Mouse (Mus musculus): ENCODE results near the gene Supt5. TPM values are rescaled to one million over a fixed set of nuclear protein-coding genes. Genes with fewer than 3 reads are reported as not detected.

Supt5 gene
- polyA plus RNA-seq, 1 experiment from 2014 or later: 77.1 TPM

DNA sequence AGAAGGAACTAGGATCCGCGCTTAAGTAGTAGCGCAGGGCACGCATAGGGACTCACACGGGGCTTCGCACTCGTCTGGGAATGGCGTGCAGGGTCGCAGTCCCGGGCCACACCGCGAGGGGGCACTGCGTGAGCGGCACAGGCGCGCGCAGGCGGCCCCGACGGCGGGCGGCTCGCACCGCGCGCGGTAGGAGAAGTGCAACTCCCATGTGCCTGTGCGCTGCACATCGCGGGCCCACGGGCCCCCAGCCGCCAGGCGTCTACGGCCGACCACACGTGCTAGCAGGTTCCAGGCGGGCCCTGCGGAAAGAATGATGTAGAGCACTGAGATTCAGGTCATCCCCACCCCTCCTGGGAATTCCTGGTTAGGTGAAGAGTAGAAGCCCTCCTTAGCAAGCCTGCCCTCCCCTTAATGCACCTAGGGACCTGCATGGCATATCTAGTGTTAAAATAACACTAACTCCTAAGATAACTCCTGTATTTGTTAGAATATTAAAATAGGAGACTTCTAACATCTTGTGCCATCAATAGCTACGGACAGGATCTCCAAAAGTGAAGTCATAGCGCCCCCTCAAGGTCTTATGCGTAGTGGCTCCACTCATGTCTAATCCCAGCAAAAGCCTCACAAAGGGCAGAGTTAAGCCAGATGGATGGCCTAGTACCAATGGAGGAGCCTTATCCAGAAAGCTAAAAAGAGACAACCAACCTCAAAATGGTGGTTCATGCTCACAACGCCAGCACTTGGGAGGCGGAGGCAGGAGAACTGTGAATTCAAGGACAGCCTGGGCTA is 39.5 kb downstream of the Supt5 start:
- no peaks in the 10 kb centered on the region for H3K9me3 ChIP-seq (ENCODE audit: control insufficient read depth, low read length)
- WGBS: 20% methylated on average over 43 of the region's 43 CpGs
- H3K9ac ChIP-seq (ENCODE audit: low read depth, low read length): peak overlapping the region; percentile 30; the same call in 1 of the 2 replicates
- peaks cover 17% of the 10 kb centered on the region for H3K4me1 ChIP-seq (ENCODE audit: control insufficient read depth, insufficient read depth, low read length)
- peak overlapping the region; percentile 37 for H3K4me2 ChIP-seq (ENCODE audit: low read depth, low read length)
- H3K27ac ChIP-seq (ENCODE audit: low read length): no peak overlapping the region
- peaks cover 50% of the 10 kb centered on the region for H3K27me3 ChIP-seq (replicated peaks; ENCODE audit: control insufficient read depth, insufficient read depth, low read length)
- no peaks in the 10 kb centered on the region for H3K36me3 ChIP-seq (ENCODE audit: control insufficient read depth, insufficient read depth, low read length)
- ATAC-seq: no peak; the same call in 1 of the 2 replicates
- peak overlapping the region; percentile 21 for H3K4me3 ChIP-seq (ENCODE audit: low read length)

DNA sequence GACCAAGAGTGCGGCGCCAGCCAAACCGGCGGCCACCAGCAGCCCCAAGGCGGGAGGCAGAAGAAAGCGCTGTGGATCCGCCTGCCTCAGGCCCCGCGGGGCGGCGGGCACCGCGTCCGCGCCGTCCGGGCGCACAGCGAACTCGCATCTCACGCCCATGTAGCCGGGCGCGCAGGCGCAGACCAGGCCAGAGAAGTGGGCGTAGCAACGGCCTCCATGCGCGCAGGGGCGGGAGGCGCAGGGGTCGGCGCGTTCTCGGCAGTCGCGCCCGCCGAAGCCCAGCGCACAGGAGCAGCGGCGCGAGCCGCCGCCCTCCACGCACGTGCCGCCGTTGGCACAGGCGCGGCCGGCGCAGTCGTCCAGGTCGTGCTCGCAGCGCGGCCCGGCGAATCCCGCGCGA is 44.1 kb downstream of the Supt5 start:
- Histone ChIP-seq H3K9ac (ENCODE audit: low read depth, low read length) (peak overlapping the region; percentile 58), H3K27me3 (replicated peaks; ENCODE audit: control insufficient read depth, insufficient read depth, low read length) (peaks cover 53% of the 10 kb centered on the region)

DNA sequence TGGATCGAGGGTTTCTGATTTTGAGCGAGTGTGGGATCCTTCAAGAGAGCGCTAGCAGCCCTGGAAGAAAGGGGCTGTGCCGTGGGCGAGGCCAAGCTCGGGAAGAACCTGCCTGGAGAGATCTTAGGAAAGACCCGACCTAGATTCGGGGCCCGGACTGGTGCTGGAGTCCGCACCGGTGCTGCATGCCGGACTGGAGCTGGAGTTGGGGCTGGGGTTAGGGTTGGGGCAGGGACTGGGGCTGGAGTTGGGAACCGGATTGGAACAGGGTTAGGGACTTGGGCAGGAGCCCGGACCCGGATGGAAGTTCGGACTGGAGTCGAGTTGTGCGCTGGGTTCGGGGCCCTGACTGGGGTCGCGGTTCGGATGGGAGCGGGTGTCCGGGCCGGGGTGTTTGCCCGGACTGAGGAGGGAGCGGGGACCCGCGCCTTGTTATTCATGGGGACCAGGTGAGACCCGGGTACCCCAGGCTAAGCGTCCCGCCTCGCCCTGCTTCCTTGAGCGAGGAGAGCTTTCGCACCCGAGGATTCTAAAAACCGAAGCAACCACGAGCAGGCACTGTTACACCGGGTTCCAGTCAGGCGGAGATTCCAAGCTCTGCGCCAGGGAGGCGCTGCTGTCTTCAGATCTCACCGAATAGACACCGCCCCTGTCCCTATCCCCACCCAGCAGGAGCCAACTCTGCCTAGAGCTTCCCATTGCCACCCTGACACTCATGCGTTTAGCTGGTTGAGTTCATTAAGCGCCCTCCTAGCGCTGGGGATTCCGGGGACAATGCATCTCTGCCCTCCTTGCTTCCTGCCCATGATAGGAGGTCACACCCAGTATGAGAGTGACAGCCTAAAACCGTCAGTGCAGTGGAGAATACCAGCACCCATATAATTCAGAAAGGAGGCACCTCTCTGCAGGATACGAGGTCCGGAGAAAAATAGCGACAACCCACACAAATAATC is 47.6 kb downstream of the Supt5 start, which contains the start of gene Selenov:
TSS of gene Selenov (minus strand) at position 549 of the 953 bp plus-strand sequence.
- peak within 1 kb of the TSS; percentile 59 for H3K4me2 ChIP-seq (ENCODE audit: low read depth, low read length)
- H3K9ac ChIP-seq (ENCODE audit: low read depth, low read length): peak within 1 kb of the TSS; percentile 48
- H3K27ac ChIP-seq (ENCODE audit: low read length): no peak within 1 kb of the TSS
- peak; percentile 31; the same call in 1 of the 2 replicates for ATAC-seq
- H3K9me3 ChIP-seq (ENCODE audit: control insufficient read depth, low read length): no peaks in the 10 kb centered on the region
- peaks cover 13% of the 10 kb centered on the region for H3K4me1 ChIP-seq (ENCODE audit: control insufficient read depth, insufficient read depth, low read length)
- H3K36me3 ChIP-seq (ENCODE audit: control insufficient read depth, insufficient read depth, low read length): no peaks in the 10 kb centered on the region
- H3K27me3 ChIP-seq (replicated peaks; ENCODE audit: control insufficient read depth, insufficient read depth, low read length): peaks cover 54% of the 10 kb centered on the region
- H3K4me3 ChIP-seq (ENCODE audit: low read length): peak within 1 kb of the TSS; percentile 37
- 2% methylated on average over 52 of the region's 52 CpGs for WGBS

More for the DNA sequence above, 44.1 kb downstream of the Supt5 start:
- H3K27ac ChIP-seq (ENCODE audit: low read length): no peak overlapping the region
- H3K36me3 ChIP-seq (ENCODE audit: control insufficient read depth, insufficient read depth, low read length): no peaks in the 10 kb centered on the region
- H3K4me2 ChIP-seq (ENCODE audit: low read depth, low read length): peak overlapping the region; percentile 91
- ATAC-seq: peak; percentile 59
- H3K4me1 ChIP-seq (ENCODE audit: control insufficient read depth, insufficient read depth, low read length): peaks cover 18% of the 10 kb centered on the region
- H3K9me3 ChIP-seq (ENCODE audit: control insufficient read depth, low read length): no peaks in the 10 kb centered on the region
- WGBS: 3% methylated on average over 61 of the region's 63 CpGs
- peak overlapping the region; percentile 58 for H3K4me3 ChIP-seq (ENCODE audit: low read length)

DNA sequence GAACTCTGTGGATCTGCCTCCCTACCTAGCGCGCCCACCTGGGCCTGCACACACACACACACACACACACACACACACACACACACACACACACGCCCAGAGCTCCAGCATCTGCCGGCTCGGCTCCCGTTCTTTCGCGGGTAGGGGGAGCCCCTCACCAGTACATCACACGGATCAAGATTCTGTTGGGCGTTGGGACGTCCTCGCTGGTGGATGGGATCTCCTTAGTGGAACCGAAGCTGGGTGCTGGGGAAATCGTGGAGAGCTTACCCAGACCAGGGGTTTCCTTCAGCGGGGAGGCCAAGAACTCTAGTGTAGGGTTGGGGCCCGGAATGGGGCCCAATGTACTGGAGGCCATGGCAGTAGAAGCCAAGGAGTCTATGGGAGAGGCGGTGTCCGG is 48.4 kb downstream of the Supt5 start:
- Histone ChIP-seq H3K4me2 (ENCODE audit: low read depth, low read length) (peak overlapping the region; percentile 59), H3K27ac (ENCODE audit: low read length) (no peak overlapping the region), H3K4me1 (ENCODE audit: control insufficient read depth, insufficient read depth, low read length) (peaks cover 13% of the 10 kb centered on the region), H3K9ac (ENCODE audit: low read depth, low read length) (peak overlapping the region; percentile 48; the same call in 1 of the 2 replicates), H3K36me3 (ENCODE audit: control insufficient read depth, insufficient read depth, low read length) (no peaks in the 10 kb centered on the region), H3K9me3 (ENCODE audit: control insufficient read depth, low read length) (no peaks in the 10 kb centered on the region), H3K4me3 (ENCODE audit: low read length) (peak overlapping the region; percentile 37), H3K27me3 (replicated peaks; ENCODE audit: control insufficient read depth, insufficient read depth, low read length) (peaks cover 54% of the 10 kb centered on the region)
- ATAC-seq: 0 out of 2 replicates have a peak, but pooled peaks have one; percentile 13
- WGBS: 1% methylated on average over 18 of the region's 18 CpGs

DNA sequence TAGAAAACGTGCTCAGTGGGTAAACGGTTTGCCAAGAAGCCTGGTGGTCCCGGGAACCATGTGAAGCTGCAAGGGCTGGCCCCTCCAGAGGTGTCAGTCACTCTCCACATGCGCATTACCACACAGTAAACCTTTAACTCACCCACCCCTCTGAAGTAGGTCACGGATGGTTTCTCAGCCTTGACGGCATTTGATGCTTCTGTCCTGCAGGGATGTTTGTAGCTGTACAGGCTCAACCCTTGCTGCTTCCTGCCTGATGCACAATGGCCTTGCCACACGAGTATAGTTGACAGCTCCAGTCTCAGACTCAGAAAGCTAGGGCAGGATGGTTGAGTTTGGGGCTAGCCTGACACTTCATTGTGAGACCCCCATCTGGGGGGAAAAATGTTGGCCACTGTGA is 57.9 kb downstream of the Supt5 start:
- H3K4me2 ChIP-seq (ENCODE audit: low read depth, low read length): no peak overlapping the region
- WGBS: 70% methylated on average over 7 of the region's 7 CpGs
- no peak overlapping the region for H3K4me3 ChIP-seq (ENCODE audit: low read length)
- no peak overlapping the region for H3K9ac ChIP-seq (ENCODE audit: low read depth, low read length)
- peaks cover 4% of the 10 kb centered on the region; the same call in 1 of the 2 replicates for H3K4me1 ChIP-seq (ENCODE audit: control insufficient read depth, insufficient read depth, low read length)
- H3K9me3 ChIP-seq (ENCODE audit: control insufficient read depth, low read length): no peaks in the 10 kb centered on the region
- no peaks in the 10 kb centered on the region for H3K27me3 ChIP-seq (replicated peaks; ENCODE audit: control insufficient read depth, insufficient read depth, low read length)
- no peak for ATAC-seq
- H3K36me3 ChIP-seq (ENCODE audit: control insufficient read depth, insufficient read depth, low read length): no peaks in the 10 kb centered on the region
- H3K27ac ChIP-seq (ENCODE audit: low read length): no peak overlapping the region

DNA sequence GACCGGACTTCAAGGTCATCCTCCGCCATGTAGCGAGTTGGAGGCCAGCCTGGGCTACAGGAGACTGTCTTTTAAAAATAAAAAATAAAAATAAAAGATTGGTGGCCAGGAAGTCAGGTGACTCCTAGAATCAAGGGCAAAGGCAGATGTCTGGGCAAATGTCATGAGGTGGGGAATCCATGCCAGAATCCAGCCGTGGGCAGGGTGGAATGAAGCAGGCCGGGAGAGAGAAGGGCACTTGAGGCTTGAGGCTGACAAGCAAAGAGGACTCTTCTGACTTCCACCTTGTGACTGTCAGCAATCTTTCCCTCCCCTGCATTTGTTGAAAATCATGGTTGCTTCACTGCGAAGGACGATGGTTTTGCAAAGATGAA is 60.3 kb downstream of the Supt5 start:
- Histone ChIP-seq H3K4me3 (ENCODE audit: low read length) (peak overlapping the region; percentile 79), H3K9ac (ENCODE audit: low read depth, low read length) (peak overlapping the region; percentile 93), H3K4me1 (ENCODE audit: control insufficient read depth, insufficient read depth, low read length) (peaks cover 4% of the 10 kb centered on the region; the same call in 1 of the 2 replicates), H3K4me2 (ENCODE audit: low read depth, low read length) (peak overlapping the region; percentile 79), H3K27ac (ENCODE audit: low read length) (no peak overlapping the region), H3K36me3 (ENCODE audit: control insufficient read depth, insufficient read depth, low read length) (no peaks in the 10 kb centered on the region), H3K9me3 (ENCODE audit: control insufficient read depth, low read length) (no peaks in the 10 kb centered on the region), H3K27me3 (replicated peaks; ENCODE audit: control insufficient read depth, insufficient read depth, low read length) (no peaks in the 10 kb centered on the region)
- 82% methylated on average over 7 of the region's 7 CpGs for WGBS
- no peak for ATAC-seq

DNA sequence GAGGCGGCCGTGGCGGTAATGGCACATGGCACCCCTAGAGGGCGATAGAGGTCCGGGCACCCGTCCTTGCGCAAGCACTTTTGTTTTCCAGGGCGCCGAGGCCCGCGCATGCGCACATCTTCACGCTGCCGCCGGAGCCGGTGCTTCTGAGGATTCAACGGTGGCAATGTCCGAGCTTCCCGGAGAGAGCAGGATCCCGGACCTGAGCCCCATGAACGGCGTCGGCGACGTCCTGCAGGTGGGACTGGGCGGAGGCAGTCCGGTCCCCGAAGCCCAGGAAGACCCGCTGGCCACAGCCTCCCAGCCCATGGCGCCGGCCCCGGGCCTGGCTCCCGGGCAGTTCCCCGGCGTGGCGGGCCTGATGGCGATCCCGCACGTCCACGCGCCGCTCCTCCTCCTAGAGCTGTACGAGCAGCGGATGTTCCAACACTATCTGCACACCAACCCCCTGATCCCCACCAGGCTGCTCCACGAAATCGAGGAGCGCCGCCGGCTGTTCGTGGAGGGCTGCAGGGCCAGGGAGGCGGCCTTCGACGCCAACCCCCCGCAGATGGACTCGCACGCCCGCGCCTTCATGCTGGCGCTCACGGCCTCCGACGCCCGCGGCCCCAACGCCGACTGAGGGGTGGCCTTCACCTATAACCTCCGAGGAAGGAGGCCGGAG is 60.8 kb downstream of the Supt5 start, which contains the start of gene Eid2b:
TSS of gene Eid2b (plus strand) at position 125 of the 664 bp plus-strand sequence.
- H3K4me1 ChIP-seq (ENCODE audit: control insufficient read depth, insufficient read depth, low read length): peaks cover 4% of the 10 kb centered on the region; the same call in 1 of the 2 replicates
- H3K9me3 ChIP-seq (ENCODE audit: control insufficient read depth, low read length): no peaks in the 10 kb centered on the region
- H3K36me3 ChIP-seq (ENCODE audit: control insufficient read depth, insufficient read depth, low read length): no peaks in the 10 kb centered on the region
- no peaks in the 10 kb centered on the region for H3K27me3 ChIP-seq (replicated peaks; ENCODE audit: control insufficient read depth, insufficient read depth, low read length)
- peak within 1 kb of the TSS; percentile 70 for H3K27ac ChIP-seq (ENCODE audit: low read length)
- ATAC-seq: peak; percentile 87
- peak within 1 kb of the TSS; percentile 93 for H3K9ac ChIP-seq (ENCODE audit: low read depth, low read length)
- H3K4me2 ChIP-seq (ENCODE audit: low read depth, low read length): peak within 1 kb of the TSS; percentile 79
- WGBS: 3% methylated on average over 68 of the region's 68 CpGs
- H3K4me3 ChIP-seq (ENCODE audit: low read length): peak within 1 kb of the TSS; percentile 79

DNA sequence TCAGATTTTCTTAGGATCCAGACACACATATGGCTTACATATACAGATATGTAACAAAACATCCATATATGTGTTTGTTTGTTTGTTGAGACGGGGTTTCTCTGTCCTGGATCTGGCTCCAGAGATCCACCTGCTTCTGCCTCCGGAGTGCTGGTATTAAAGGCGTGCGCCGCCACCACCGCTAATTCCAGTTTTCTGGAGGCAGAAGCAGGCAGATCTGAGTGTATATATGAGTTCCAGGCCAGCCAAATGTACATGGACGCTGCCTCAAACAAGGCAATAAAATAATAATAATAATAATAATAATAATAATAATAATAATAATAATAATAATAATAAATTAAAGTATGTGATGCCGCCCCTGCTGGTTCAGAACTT is 61.3 kb downstream of the Supt5 start:
- H3K9ac ChIP-seq (ENCODE audit: low read depth, low read length): no peak overlapping the region
- H3K4me3 ChIP-seq (ENCODE audit: low read length): no peak overlapping the region; the same call in 1 of the 2 replicates
- H3K27me3 ChIP-seq (replicated peaks; ENCODE audit: control insufficient read depth, insufficient read depth, low read length): no peaks in the 10 kb centered on the region
- H3K27ac ChIP-seq (ENCODE audit: low read length): no peak overlapping the region
- H3K4me1 ChIP-seq (ENCODE audit: control insufficient read depth, insufficient read depth, low read length): peaks cover 4% of the 10 kb centered on the region; the same call in 1 of the 2 replicates
- H3K4me2 ChIP-seq (ENCODE audit: low read depth, low read length): no peak overlapping the region
- peak; percentile 15; the same call in 1 of the 2 replicates for ATAC-seq
- no peaks in the 10 kb centered on the region for H3K9me3 ChIP-seq (ENCODE audit: control insufficient read depth, low read length)
- WGBS: 57% methylated on average over 8 of the region's 8 CpGs
- H3K36me3 ChIP-seq (ENCODE audit: control insufficient read depth, insufficient read depth, low read length): no peaks in the 10 kb centered on the region
